Mouse (Mus musculus) G1E (cell line): ENCODE measurements at regions not wholly inside any gene's neighbourhood (a gene's known extent, or its start where the extent isn't known, plus 50 kb on each side); places are given as distances from the start of the nearest gene placed in this dataset.

ENCODE experiments used
- ATAC-seq: 2 replicates; pipeline ENCODE4 v1.8.0; 2016; ENCODE audit warnings: mild to moderate bottlenecking; ENCODE audit not compliant: insufficient number of reproducible peaks, poor library complexity, low FRiP score, severe bottlenecking; ENCODE audit errors: extremely low read depth
- DNase-seq: peaks from one replicate; pipeline ENCODE4 v3.0.0; 2012; ENCODE audit warnings: low spot score
- H3K27me3 ChIP-seq: 2 replicates; pipeline ENCODE4 v1.6.1; 2012; ENCODE audit warnings: mild to moderate bottlenecking, low read length, inconsistent platforms; ENCODE audit not compliant: insufficient read depth
- H3K36me3 ChIP-seq: replicated peaks from 2 replicates; pipeline ENCODE3; 2012; ENCODE audit warnings: mild to moderate bottlenecking, inconsistent platforms
- H3K4me1 ChIP-seq: 2 replicates; pipeline ENCODE4 v1.6.1; 2012; ENCODE audit warnings: low read depth, low read length, inconsistent platforms, mixed read lengths; ENCODE audit not compliant: insufficient read depth
- H3K4me3 ChIP-seq: 2 replicates; pipeline ENCODE4 v1.5.1; 2012; ENCODE audit warnings: low read depth, mild to moderate bottlenecking, inconsistent platforms, low read length, moderate library complexity, mixed read lengths
- H3K9me3 ChIP-seq: replicated peaks from 2 replicates; pipeline ENCODE4 v1.6.1; 2012; ENCODE audit warnings: inconsistent platforms
- CTCF ChIP-seq: IDR thresholded peaks from 2 replicates; pipeline ENCODE4 v1.5.1; 2012; ENCODE audit warnings: low read depth, low read length, inconsistent platforms, mixed read lengths
- GATA1 ChIP-seq: IDR thresholded peaks from 2 replicates; pipeline ENCODE4 v1.6.1; 2012; ENCODE audit warnings: borderline replicate concordance, low read length, inconsistent platforms, mixed read lengths
- GATA2 ChIP-seq: IDR thresholded peaks from 2 replicates; pipeline ENCODE4 v1.6.1; 2012; ENCODE audit warnings: low read depth, low read length, inconsistent platforms, borderline replicate concordance
- POLR2AphosphoS5 ChIP-seq: IDR thresholded peaks from 2 replicates; pipeline ENCODE4 v1.6.1; 2012; ENCODE audit warnings: low read depth, low read length, inconsistent platforms; ENCODE audit not compliant: insufficient replicate concordance
- TAL1 ChIP-seq: conservative IDR thresholded peaks from 2 replicates; pipeline ENCODE4 v1.6.1; 2012; ENCODE audit warnings: low read depth, low read length, inconsistent platforms, mixed read lengths

DNA sequence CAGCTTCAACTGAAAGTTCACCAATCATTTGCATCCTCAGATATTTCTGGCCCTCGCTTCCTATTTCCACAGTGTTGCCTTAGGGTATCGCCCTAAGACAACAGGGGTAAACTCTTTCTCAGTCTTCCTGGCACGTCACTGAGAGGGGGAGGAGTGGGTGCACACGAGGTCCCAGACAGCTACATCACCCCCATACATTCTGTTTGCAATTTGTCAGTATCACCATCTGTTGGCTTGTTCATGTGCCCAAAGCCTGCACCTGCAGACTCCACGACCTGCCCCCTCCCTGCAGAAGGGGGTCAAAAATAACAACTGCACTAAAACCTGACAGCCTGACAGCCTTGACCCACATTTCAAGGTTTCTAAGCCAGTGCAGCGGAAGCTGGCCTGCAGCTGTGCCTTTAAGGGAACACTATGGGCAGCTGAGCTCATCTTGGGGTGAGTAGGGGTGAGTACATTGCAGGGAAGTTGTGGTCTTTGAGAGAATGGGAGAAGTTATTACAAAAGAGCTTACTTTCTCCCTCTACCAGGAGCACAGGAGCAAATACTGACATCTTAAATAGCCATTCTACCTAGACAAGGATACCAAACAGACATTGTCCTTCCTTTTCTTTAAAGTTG, 58.8 kb upstream of the Atl2 start:
- DNase-seq (no peak), ATAC-seq (0 out of 2 replicates have a peak, but pooled peaks have one; percentile 30)
- TF ChIP-seq POLR2AphosphoS5: no peak
- no peak for TF ChIP-seq GATA2
- no peak for TF ChIP-seq TAL1
- no peak for TF ChIP-seq GATA1
- TF ChIP-seq CTCF: no peak
- H3K9me3 ChIP-seq: no peaks in the 10 kb centered on the region
- peaks cover 33% of the 10 kb centered on the region for H3K27me3 ChIP-seq
- no peaks in the 10 kb centered on the region for H3K36me3 ChIP-seq
- peaks cover 35% of the 10 kb centered on the region for H3K4me1 ChIP-seq
- H3K4me3 ChIP-seq: no peak overlapping the region

- Histone ChIP-seq H3K36me3 (no peaks in the 10 kb centered on the region), H3K9me3 (no peaks in the 10 kb centered on the region), H3K27me3 (peaks cover 43% of the 10 kb centered on the region), H3K4me1 (peaks cover 9% of the 10 kb centered on the region), H3K4me3 (no peak overlapping the region)
- DNase-seq: no peak
- TF ChIP-seq TAL1 (no peak), CTCF (no peak), POLR2AphosphoS5 (no peak), GATA2 (no peak), GATA1 (no peak)
- no peak for ATAC-seq
Measured at GRCm38 (mm10) chr17:79948591-79949475, 52.9 kb upstream of the Atl2 start.
